ENCODE assay signal across 8 mouse cellular contexts in genomic region chr17:23548615-23549014, GRCm38 (mm10). TPM values are rescaled to one million over a fixed set of nuclear protein-coding genes. Genes with fewer than 3 reads are reported as not detected.
DNase-seq lines count a peak whose midpoint lies in the region; ATAC-seq and TF ChIP-seq lines count a peak whose summit lies in the region.

No protein-coding gene starts in this region.

- H3K4me1 ChIP-seq in cerebellum, adult 2 months (ENCODE audit: control insufficient read depth, insufficient read depth, low read length) = peaks cover 3% of the 10 kb centered on the region
- no peaks in the 10 kb centered on the region for H3K4me1 ChIP-seq in forebrain, postnatal 0 days (ENCODE audit: insufficient read depth)
- 0 out of 2 replicates have a peak, but pooled peaks cover 2% of the 10 kb centered on the region for H3K4me1 ChIP-seq in lung, embryonic 14.5 days (ENCODE audit: insufficient read depth)

- peak overlapping the region; percentile 51 for H3K27ac ChIP-seq in cerebellum, adult 2 months (ENCODE audit: insufficient read depth, low read length)
- H3K27ac ChIP-seq in forebrain, postnatal 0 days (ENCODE audit: low read depth, low read length) = peak overlapping the region; percentile 46
- H3K27ac ChIP-seq in lung, embryonic 14.5 days (ENCODE audit: low read depth) = no peak overlapping the region

- no peaks in the 10 kb centered on the region for H3K36me3 ChIP-seq in forebrain, postnatal 0 days (ENCODE audit: insufficient read depth)
- no peaks in the 10 kb centered on the region for H3K36me3 ChIP-seq in lung, embryonic 14.5 days (ENCODE audit: insufficient read depth)

- H3K9ac ChIP-seq in forebrain, postnatal 0 days = peak overlapping the region; percentile 57
- no peak overlapping the region; the same call in 1 of the 2 replicates for H3K9ac ChIP-seq in lung, embryonic 14.5 days

- ATAC-seq in forebrain, postnatal 0 days = no peak
- ATAC-seq in lung, embryonic 14.5 days (ENCODE audit: insufficient read depth) = peak; percentile 33
- ATAC-seq in neutrophil, adult 5-6 weeks (ENCODE audit: extremely low read depth, insufficient number of reproducible peaks, low FRiP score, poor library complexity, severe bottlenecking) = peak; percentile 24

- no peaks in the 10 kb centered on the region for H3K27me3 ChIP-seq in cerebellum, adult 2 months (ENCODE audit: control insufficient read depth, insufficient read depth, low read length)
- H3K27me3 ChIP-seq in forebrain, postnatal 0 days (ENCODE audit: insufficient read depth, low read length) = no peaks in the 10 kb centered on the region
- no peaks in the 10 kb centered on the region for H3K27me3 ChIP-seq in lung, embryonic 14.5 days (ENCODE audit: insufficient read depth, low read length)

- TF ChIP-seq POLR2A in cerebellum, adult 2 months (IDR thresholded peaks at IDR 0.05; ENCODE audit: borderline replicate concordance, insufficient read depth, low read length) = no peak

- H3K9me3 ChIP-seq in forebrain, postnatal 0 days (ENCODE audit: low read length) = no peaks in the 10 kb centered on the region
- H3K9me3 ChIP-seq in lung, embryonic 14.5 days (ENCODE audit: low read depth, low read length) = no peaks in the 10 kb centered on the region

- TF ChIP-seq CTCF in cerebellum, adult 2 months (IDR thresholded peaks at IDR 0.05; ENCODE audit: borderline replicate concordance, insufficient read depth, low read depth, low read length) = no peak
- TF ChIP-seq CTCF in forebrain, postnatal 0 days (IDR thresholded peaks at IDR 0.05; ENCODE audit: low read depth) = no peak
- TF ChIP-seq CTCF in lung, embryonic 14.5 days (IDR thresholded peaks at IDR 0.05; ENCODE audit: low read depth) = no peak

- H3K4me2 ChIP-seq in forebrain, postnatal 0 days (ENCODE audit: low read depth) = peak overlapping the region; percentile 76
- H3K4me2 ChIP-seq in lung, embryonic 14.5 days = peak overlapping the region; percentile 77

- DNase-seq in MEL-GATA-1-ER (ENCODE audit: extremely low read depth, low read depth) = peak; percentile 86
- DNase-seq in cerebellum, adult 2 months = peak; percentile 87 to 92
- DNase-seq in forebrain, postnatal 0 days = peak; percentile 92
- DNase-seq in heart, postnatal 4 days = peak; percentile 73
- peak; percentile 77 to 94 for DNase-seq in layer of hippocampus, adult 8-10 months (ENCODE audit: low spot score in 2 of 2)
- DNase-seq in lung, embryonic 14.5 days = peak; percentile 96
- DNase-seq in thymus, adult 18-20 months = peak; percentile 44 to 65

- 2% methylated on average over 15 of the region's 15 CpGs for WGBS in cerebellum, adult 2 months
- WGBS in forebrain, postnatal 0 days = 2% methylated on average over 15 of the region's 15 CpGs
- 1% methylated on average over 15 of the region's 15 CpGs for WGBS in lung, embryonic 14.5 days

- H3K4me3 ChIP-seq in cerebellum, adult 2 months (replicated peaks; ENCODE audit: insufficient read depth, low read depth, low read length) = peak overlapping the region; percentile 80
- H3K4me3 ChIP-seq in forebrain, postnatal 0 days (ENCODE audit: low read depth, low read length) = peak overlapping the region; percentile 62
- peak overlapping the region; percentile 53 for H3K4me3 ChIP-seq in lung, embryonic 14.5 days (ENCODE audit: low read depth, low read length)

RNA-seq across cellular contexts. Expression of gene Zfp213, which starts 15.4 kb away (rescaled TPM):
- 9.2 and 9.5 TPM in 2 replicates for polyA plus RNA-seq in cerebellum, adult 2 months (2012; rRNA removed)
- total RNA-seq in forebrain, postnatal 0 days (2014; rRNA removed) = 16.9 and 18.8 TPM in 2 replicates
- polyA plus RNA-seq in forebrain, postnatal 0 days (2015; fragmentation: Nextera tagmentation; extraction: Ambion mirVana) = 10.7 and 10.9 TPM in 2 replicates
- total RNA-seq in heart, postnatal 4 days (2021) = 1 to 10 TPM; 5.8 to 6.3 TPM
- 1 to 10 TPM; 6.2 to 8.4 (median 7.1) TPM for total RNA-seq in layer of hippocampus, adult 8-10 months (2022)
- polyA plus RNA-seq in lung, embryonic 14.5 days (2014; fragmentation: Nextera tagmentation; extraction: Ambion mirVana) = 21.8 and 24.7 TPM in 2 replicates
- 5.1 and 5.6 TPM in 2 replicates for total RNA-seq in neutrophil, adult 5-6 weeks (2017)

RNA-seq across cellular contexts. Expression of gene Zfp13, which starts 50.7 kb away (rescaled TPM):
- 25.6 and 27.2 TPM in 2 replicates for polyA plus RNA-seq in cerebellum, adult 2 months (2012; rRNA removed)
- 43.0 and 47.0 TPM in 2 replicates for total RNA-seq in forebrain, postnatal 0 days (2014; rRNA removed)
- 21.5 and 23.6 TPM in 2 replicates for polyA plus RNA-seq in forebrain, postnatal 0 days (2015; fragmentation: Nextera tagmentation; extraction: Ambion mirVana)
- 10 to 100 TPM in 1 of 2 experiments, 1 to 10 TPM in 1; 9.3 to 10.3 TPM for total RNA-seq in heart, postnatal 4 days (2021)
- 10 to 100 TPM; 28.9 to 32.6 (median 31.6) TPM for total RNA-seq in layer of hippocampus, adult 8-10 months (2022)
- 12.3 and 15.6 TPM in 2 replicates for polyA plus RNA-seq in lung, embryonic 14.5 days (2014; fragmentation: Nextera tagmentation; extraction: Ambion mirVana)
- not detected in 2 replicates for total RNA-seq in neutrophil, adult 5-6 weeks (2017)

RNA-seq across cellular contexts. Expression of gene Zscan10, which starts 52.0 kb away (rescaled TPM):
- 0.13 and 0.16 TPM in 2 replicates for polyA plus RNA-seq in cerebellum, adult 2 months (2012; rRNA removed)
- total RNA-seq in forebrain, postnatal 0 days (2014; rRNA removed) = not detected in 2 replicates
- 0.18 and 0.21 TPM in 2 replicates for polyA plus RNA-seq in forebrain, postnatal 0 days (2015; fragmentation: Nextera tagmentation; extraction: Ambion mirVana)
- not detected for total RNA-seq in heart, postnatal 4 days (2021)
- not detected for total RNA-seq in layer of hippocampus, adult 8-10 months (2022)
- polyA plus RNA-seq in lung, embryonic 14.5 days (2014; fragmentation: Nextera tagmentation; extraction: Ambion mirVana) = 0.53 and 0.74 TPM in 2 replicates
- not detected in 2 replicates for total RNA-seq in neutrophil, adult 5-6 weeks (2017)

Comparison
In these comparisons a context has a peak if more than half of its experiments do, and no peak if none do; other contexts are left out.
1. RNA of gene Zfp13, which starts 50.7 kb away (total RNA-seq): 43.0 to 47.0 TPM in forebrain, postnatal 0 days, 28.9 to 32.6 TPM in layer of hippocampus, adult 8-10 months and 9.3 to 10.3 TPM in heart, postnatal 4 days; not detected in neutrophil, adult 5-6 weeks; every median in the first group is over 10 times any median in the second.
2. Peak in every context shown above with its lines, with median percentiles within 50 percentile points of each other: DNase-seq and H3K4me3 ChIP-seq.